Mouse (Mus musculus) layer of hippocampus, adult 6 months (tissue): Measurements from ENCODE around the gene Ppa1. TPM values are rescaled to one million over a fixed set of nuclear protein-coding genes. Genes with fewer than 3 reads are reported as not detected.

ENCODE experiments used
- long read RNA-seq, 2 experiments: library from polyadenylated mRNA; unstranded; transcript quantifications; one replicate each; pipeline ENCODE4 v2.0.0; 2019 to 2020
- polyA plus RNA-seq: library from polyadenylated mRNA; unstranded; fragments of <200 nt; fragmentation: Nextera tagmentation; gene quantifications from 2 replicates; pipeline ENCODE4 v1.2.3, GENCODE M21; 2021

Ppa1 gene
- polyA plus RNA-seq = 150 and 155 TPM in 2 replicates
- long read RNA-seq, experiment 1, transcript Ppa1-201 (11 exons, 1,364 nt) = major isoform, 197 of 225 reads
- long read RNA-seq, experiment 1, partial matches to known transcripts = 27 of 225 reads
- long read RNA-seq, experiment 1, other reads (novel, unspliced or antisense) = 1 of 225 reads
- long read RNA-seq, experiment 2, transcript Ppa1-201 (11 exons, 1,364 nt) = major isoform, 349 of 359 reads
- long read RNA-seq, experiment 2, partial matches to known transcripts = 3 of 359 reads
- long read RNA-seq, experiment 2, other reads (novel, unspliced or antisense) = 7 of 359 reads

GRCm38 (mm10) chr10:61647790-61648736 lies at the start of gene Ppa1:
Ppa1 (plus strand) TSS chr10:61648552.

GRCm38 (mm10) chr10:61680015-61680913 lies 31.9 kb downstream of the Ppa1 start, which contains the start of gene Sar1a:
Sar1a (plus strand) TSS chr10:61680299.

GRCm38 (mm10) chr10:61694870-61695670 lies 46.7 kb downstream of the Ppa1 start, which contains the start of gene Tysnd1:
Tysnd1 (plus strand) TSS chr10:61695514.

GRCm38 (mm10) chr10:61714771-61715461 lies 66.6 kb downstream of the Ppa1 start, which contains the start of gene Aifm2:
Aifm2 (plus strand) TSS chr10:61715263.

Other genes starting within 250 kb of the Ppa1 start
- gene Nodal, start 230.6 kb upstream of the Ppa1 start, polyA plus RNA-seq = 0.25 and 0.26 TPM in 2 replicates
- gene Eif4ebp2, start 195.9 kb upstream of the Ppa1 start, polyA plus RNA-seq = 8.5 and 11.7 TPM in 2 replicates
- 7.7 and 7.8 TPM in 2 replicates for gene Lrrc20, start 172.8 kb upstream of the Ppa1 start, polyA plus RNA-seq
- gene Npffr1, start 53.1 kb upstream of the Ppa1 start, polyA plus RNA-seq = 3.0 and 3.6 TPM in 2 replicates
- gene Sar1a, start 31.7 kb downstream of the Ppa1 start, polyA plus RNA-seq = 116 and 121 TPM in 2 replicates
- 28.5 and 35.3 TPM in 2 replicates for gene Tysnd1, start 47.0 kb downstream of the Ppa1 start, polyA plus RNA-seq
- 6.3 and 7.6 TPM in 2 replicates for gene Aifm2, start 66.7 kb downstream of the Ppa1 start, polyA plus RNA-seq
- 15.2 and 19.9 TPM in 2 replicates for gene H2afy2, start 135.6 kb downstream of the Ppa1 start, polyA plus RNA-seq